Mouse (Mus musculus) lung, postnatal 0 days (tissue): ENCODE data around the gene Eif4a2. TPM values are rescaled to one million over a fixed set of nuclear protein-coding genes. Genes with fewer than 3 reads are reported as not detected.

ENCODE experiments used
- ATAC-seq: fragments of 200-750 bp; cut with Nextera tagmentation; 2 replicates; pipeline ENCODE4 v1.8.0; 2017; ENCODE audit warnings: moderate library complexity
- DNase-seq: peaks from one replicate; pipeline ENCODE4 v3.0.0-alpha.2; 2016; ENCODE audit warnings: low spot score
- H3K27ac ChIP-seq: fragments of 300-500 bp; sonication (generic); 2 replicates; pipeline ENCODE4 v1.5.1; 2014; ENCODE audit warnings: antibody characterized with exemption, mild to moderate bottlenecking, low read length, mixed read lengths
- H3K27me3 ChIP-seq: fragments of 300-500 bp; sonication (generic); replicated peaks from 2 replicates; pipeline ENCODE4 v1.6.1; 2014; ENCODE audit warnings: low read length, mixed read lengths; ENCODE audit not compliant: insufficient read depth
- H3K36me3 ChIP-seq: fragments of 300-500 bp; sonication (generic); 2 replicates; pipeline ENCODE4 v1.6.1; 2014; ENCODE audit warnings: low read length, mixed read lengths; ENCODE audit not compliant: insufficient read depth
- H3K4me1 ChIP-seq: fragments of 300-500 bp; sonication (generic); 2 replicates; pipeline ENCODE4 v1.6.1; 2014; ENCODE audit warnings: antibody characterized with exemption, low read depth, low read length, mixed read lengths; ENCODE audit not compliant: insufficient read depth
- H3K4me2 ChIP-seq: fragments of 300-500 bp; sonication (generic); replicated peaks from 2 replicates; pipeline ENCODE4 v1.6.1; 2014; ENCODE audit warnings: low read depth, mild to moderate bottlenecking, low read length, moderate library complexity, mixed read lengths
- H3K4me3 ChIP-seq: fragments of 300-500 bp; sonication (generic); 2 replicates; pipeline ENCODE4 v1.5.1; 2014; ENCODE audit warnings: low read depth, low read length
- H3K9ac ChIP-seq: fragments of 300-500 bp; sonication (generic); replicated peaks from 2 replicates; pipeline ENCODE4 v1.6.1; 2014; ENCODE audit warnings: low read depth, mild to moderate bottlenecking
- H3K9me3 ChIP-seq: fragments of 300-500 bp; sonication (generic); 2 replicates; pipeline ENCODE4 v1.6.1; 2016; ENCODE audit warnings: low read length, mixed read lengths
- CTCF ChIP-seq: IDR thresholded peaks from 2 replicates; pipeline ENCODE4 v1.5.1; 2016; ENCODE audit warnings: antibody characterized with exemption, mild to moderate bottlenecking
- EP300 ChIP-seq: IDR thresholded peaks from 2 replicates; pipeline ENCODE4 v1.6.1; 2016; ENCODE audit warnings: antibody characterized with exemption, mild to moderate bottlenecking, control low read depth
- WGBS: fragments of 180-500 bp; shearing (Covaris S2); extraction: QIAGEN DNeasy Blood & Tissue Kit; methylation state at CpG from one replicate; pipeline ENCODE4 v1.1.7; 2014; 5-methylcytosine and 5-hydroxymethylcytosine counted together
- polyA plus RNA-seq: library from polyadenylated mRNA; unstranded; fragments of >200 nt; fragmentation: Nextera tagmentation; extraction: Ambion mirVana; gene quantifications from 2 replicates; pipeline ENCODE4 v1.2.1, GENCODE M21; 2015

Eif4a2 gene
- polyA plus RNA-seq, 1 experiment from 2014 or later, result 144 TPM

DNA sequence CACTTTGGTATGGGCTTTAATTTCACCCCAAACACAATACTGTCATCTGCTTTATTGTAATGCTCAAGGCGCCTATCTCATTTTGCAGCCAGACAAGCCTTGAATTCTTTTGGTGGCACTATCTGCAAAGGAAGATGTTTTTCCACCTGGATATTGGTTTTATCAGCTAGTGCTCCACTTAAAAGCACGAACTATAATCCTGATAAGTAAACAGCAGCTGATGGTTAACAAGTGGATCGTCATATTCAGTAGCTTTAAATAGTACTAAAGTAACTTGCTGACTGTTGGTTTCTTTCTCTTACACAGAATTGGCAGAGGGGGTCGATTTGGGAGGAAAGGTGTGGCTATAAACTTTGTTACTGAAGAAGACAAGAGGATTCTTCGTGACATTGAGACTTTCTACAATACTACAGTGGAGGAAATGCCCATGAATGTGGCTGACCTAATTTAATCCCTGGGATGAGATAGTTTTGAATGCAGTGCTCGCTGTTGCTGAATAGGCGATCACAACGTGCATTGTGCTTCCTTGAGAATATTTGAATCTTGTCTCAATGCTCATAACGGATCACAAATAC is 5.7 kb downstream of the Eif4a2 start:
- TF ChIP-seq EP300 (no peak), CTCF (no peak)
- Histone ChIP-seq H3K9ac (no peak overlapping the region), H3K4me3 (no peak overlapping the region), H3K9me3 (no peaks in the 10 kb centered on the region), H3K4me1 (peaks cover 12% of the 10 kb centered on the region; the same call in 1 of the 2 replicates), H3K36me3 (peaks cover 24% of the 10 kb centered on the region), H3K4me2 (no peak overlapping the region), H3K27me3 (no peaks in the 10 kb centered on the region), H3K27ac (no peak overlapping the region)
- WGBS, result 43% methylated on average over 9 of the region's 9 CpGs
- ATAC-seq (no peak), DNase-seq (no peak)

DNA sequence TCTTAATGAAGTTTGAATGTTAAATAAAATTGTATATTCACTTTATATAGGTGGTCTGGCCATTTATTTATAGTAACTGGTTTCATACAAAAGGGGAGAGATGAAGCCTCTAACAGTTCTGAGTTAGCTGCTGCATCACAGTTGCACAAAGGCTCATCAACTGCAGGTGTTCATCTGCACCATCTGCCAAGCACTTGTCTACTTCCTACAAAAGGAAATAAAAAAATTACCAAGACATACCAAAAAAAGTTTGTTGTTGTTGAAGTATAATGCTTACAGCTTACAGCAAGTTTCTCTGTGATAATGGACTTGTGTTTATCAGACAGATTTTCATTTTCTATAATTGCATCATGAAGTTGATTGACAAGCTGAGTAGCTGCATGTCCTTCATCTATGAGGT is 6.7 kb downstream of the Eif4a2 start:
- no peak for ATAC-seq
- no peak overlapping the region for H3K4me3 ChIP-seq
- no peaks in the 10 kb centered on the region for H3K9me3 ChIP-seq
- H3K9ac ChIP-seq, result no peak overlapping the region
- no peak for DNase-seq
- peaks cover 9% of the 10 kb centered on the region; the same call in 1 of the 2 replicates for H3K4me1 ChIP-seq
- H3K36me3 ChIP-seq, result peaks cover 24% of the 10 kb centered on the region
- no peaks in the 10 kb centered on the region for H3K27me3 ChIP-seq
- TF ChIP-seq CTCF (no peak), EP300 (no peak)
- H3K27ac ChIP-seq, result no peak overlapping the region
- no peak overlapping the region for H3K4me2 ChIP-seq

DNA sequence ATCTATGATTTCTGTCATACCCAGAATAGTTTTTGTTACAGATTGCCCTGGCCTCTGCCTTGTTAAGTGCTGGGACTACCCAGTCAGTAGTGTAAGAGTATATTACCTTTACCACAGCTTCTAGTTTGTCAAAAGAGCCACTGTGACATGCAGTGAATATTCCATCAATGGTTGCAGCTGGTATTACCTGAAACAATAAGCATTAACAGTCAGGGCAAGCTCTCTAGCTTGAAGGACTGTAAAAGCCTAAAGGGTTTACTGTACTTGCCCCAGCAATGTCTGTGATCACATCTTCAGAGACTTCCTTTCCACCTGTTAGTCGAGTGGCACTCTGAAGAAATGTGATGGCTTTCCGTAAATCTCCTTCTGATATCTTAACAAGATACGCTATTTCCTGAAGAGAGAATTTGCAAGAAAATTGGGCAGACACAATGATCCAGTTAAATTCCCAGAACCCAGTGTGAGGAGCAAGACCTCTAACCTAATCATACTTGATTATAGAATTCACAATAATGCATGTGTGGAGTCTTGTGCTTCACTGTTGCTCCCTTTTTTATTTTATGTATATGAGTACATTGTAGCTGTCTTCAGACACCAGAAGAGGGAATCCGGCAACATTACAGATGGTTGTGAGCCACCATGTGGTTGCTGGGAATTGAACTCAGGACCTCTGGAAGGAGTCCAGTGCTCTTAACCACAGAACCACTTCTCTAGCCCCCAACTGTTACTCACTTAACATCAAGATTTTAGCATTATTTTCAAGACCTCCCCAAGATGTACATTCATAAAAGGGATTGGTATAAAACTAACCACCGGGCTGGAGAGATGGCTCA is 7.3 kb downstream of the Eif4a2 start:
- DNase-seq (no peak), ATAC-seq (no peak; the same call in 1 of the 2 replicates)
- TF ChIP-seq CTCF (no peak), EP300 (no peak)
- Histone ChIP-seq H3K36me3 (peaks cover 24% of the 10 kb centered on the region), H3K9ac (no peak overlapping the region), H3K27ac (no peak overlapping the region), H3K27me3 (no peaks in the 10 kb centered on the region), H3K4me1 (peaks cover 5% of the 10 kb centered on the region; the same call in 1 of the 2 replicates), H3K9me3 (no peaks in the 10 kb centered on the region), H3K4me3 (no peak overlapping the region), H3K4me2 (no peak overlapping the region)
- 53% methylated on average over 5 of the region's 5 CpGs for whole genome bisulfite sequencing

DNA sequence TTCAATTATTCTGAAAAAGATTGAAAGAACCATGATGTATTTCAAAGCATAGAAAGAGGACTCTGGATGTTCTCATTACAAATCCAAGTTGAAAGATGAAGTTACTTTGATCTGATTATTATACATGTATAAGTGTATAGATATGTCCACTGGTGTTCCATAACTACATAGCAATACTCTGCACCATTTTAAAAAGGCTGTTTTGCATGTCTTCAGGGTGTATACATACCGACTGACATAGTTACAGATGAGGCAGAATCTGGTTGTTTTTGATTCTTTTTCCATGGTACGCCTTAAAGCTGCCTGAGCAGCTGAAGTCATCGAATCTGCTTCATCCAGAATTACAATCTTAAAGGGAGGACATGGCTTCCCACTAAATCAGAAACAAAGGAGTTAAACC is 8.2 kb downstream of the Eif4a2 start:
- Histone ChIP-seq H3K4me1 (no peaks in the 10 kb centered on the region), H3K9ac (no peak overlapping the region), H3K4me3 (no peak overlapping the region), H3K27me3 (no peaks in the 10 kb centered on the region), H3K9me3 (no peaks in the 10 kb centered on the region), H3K36me3 (peaks cover 24% of the 10 kb centered on the region), H3K4me2 (no peak overlapping the region), H3K27ac (no peak overlapping the region)
- no peak for DNase-seq
- no peak for ATAC-seq
- WGBS, result 83% methylated on average over 3 of the region's 3 CpGs
- TF ChIP-seq CTCF (no peak), EP300 (no peak)

DNA sequence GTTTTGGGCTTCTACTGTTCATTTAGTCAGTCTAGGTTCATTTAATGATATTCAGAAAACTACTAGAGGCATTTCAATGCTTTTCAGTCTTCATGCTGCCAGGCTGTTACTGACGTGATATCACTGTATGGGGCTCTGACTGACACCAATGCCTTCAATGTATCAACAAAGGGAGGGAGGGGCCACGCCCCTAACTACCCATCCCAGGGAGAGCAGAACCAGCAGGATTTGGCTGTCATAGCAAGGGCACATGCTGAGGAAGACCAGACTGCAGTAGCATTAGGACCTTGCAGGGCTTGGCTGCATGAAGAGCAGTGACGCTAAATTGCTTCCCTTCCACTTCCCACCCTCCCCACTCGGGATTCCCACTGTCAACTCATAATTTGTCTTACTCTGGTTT is 9.9 kb downstream of the Eif4a2 start:
- Histone ChIP-seq H3K27ac (no peak overlapping the region), H3K27me3 (no peaks in the 10 kb centered on the region), H3K4me3 (no peak overlapping the region), H3K4me2 (no peak overlapping the region), H3K36me3 (peaks cover 18% of the 10 kb centered on the region), H3K9ac (no peak overlapping the region), H3K4me1 (no peaks in the 10 kb centered on the region), H3K9me3 (no peaks in the 10 kb centered on the region)
- no peak for ATAC-seq
- WGBS, result 46% methylated on average over 4 of the region's 4 CpGs
- no peak for DNase-seq
- no peak for TF ChIP-seq EP300
- TF ChIP-seq CTCF, result no peak

DNA sequence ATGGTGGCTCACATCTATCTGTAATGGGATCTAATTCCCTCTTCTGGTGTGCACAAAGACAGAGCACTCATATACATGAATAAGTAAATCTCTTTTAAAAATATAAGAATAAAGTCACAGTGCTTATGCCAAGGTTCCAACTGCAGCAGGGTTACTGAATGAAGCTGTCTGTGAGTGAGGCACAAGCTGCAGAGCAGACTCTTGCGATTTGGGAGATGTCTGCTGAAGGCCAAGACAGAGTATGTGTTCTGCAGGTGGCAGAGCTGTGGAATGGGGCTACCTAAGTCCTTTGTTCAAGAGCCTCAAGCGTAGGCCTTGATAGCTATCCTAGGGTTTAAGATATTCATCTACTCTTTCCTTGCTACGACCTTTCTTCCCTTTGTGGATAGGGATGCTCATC is 15.2 kb downstream of the Eif4a2 start:
- no peak overlapping the region for H3K4me3 ChIP-seq
- H3K9me3 ChIP-seq, result no peaks in the 10 kb centered on the region
- no peaks in the 10 kb centered on the region for H3K4me1 ChIP-seq
- H3K36me3 ChIP-seq, result no peaks in the 10 kb centered on the region
- ATAC-seq (no peak), DNase-seq (no peak)
- 90% methylated on average over 3 of the region's 3 CpGs for WGBS
- TF ChIP-seq EP300 (no peak), CTCF (no peak)
- H3K27ac ChIP-seq, result no peak overlapping the region
- H3K27me3 ChIP-seq, result no peaks in the 10 kb centered on the region
- no peak overlapping the region for H3K4me2 ChIP-seq
- H3K9ac ChIP-seq, result no peak overlapping the region
